Mouse (Mus musculus): ENCODE measurements at regions not wholly inside any gene's neighbourhood (a gene's known extent, or its start where the extent isn't known, plus 50 kb on each side); places are given as distances from the start of the nearest gene placed in this dataset.

DNA sequence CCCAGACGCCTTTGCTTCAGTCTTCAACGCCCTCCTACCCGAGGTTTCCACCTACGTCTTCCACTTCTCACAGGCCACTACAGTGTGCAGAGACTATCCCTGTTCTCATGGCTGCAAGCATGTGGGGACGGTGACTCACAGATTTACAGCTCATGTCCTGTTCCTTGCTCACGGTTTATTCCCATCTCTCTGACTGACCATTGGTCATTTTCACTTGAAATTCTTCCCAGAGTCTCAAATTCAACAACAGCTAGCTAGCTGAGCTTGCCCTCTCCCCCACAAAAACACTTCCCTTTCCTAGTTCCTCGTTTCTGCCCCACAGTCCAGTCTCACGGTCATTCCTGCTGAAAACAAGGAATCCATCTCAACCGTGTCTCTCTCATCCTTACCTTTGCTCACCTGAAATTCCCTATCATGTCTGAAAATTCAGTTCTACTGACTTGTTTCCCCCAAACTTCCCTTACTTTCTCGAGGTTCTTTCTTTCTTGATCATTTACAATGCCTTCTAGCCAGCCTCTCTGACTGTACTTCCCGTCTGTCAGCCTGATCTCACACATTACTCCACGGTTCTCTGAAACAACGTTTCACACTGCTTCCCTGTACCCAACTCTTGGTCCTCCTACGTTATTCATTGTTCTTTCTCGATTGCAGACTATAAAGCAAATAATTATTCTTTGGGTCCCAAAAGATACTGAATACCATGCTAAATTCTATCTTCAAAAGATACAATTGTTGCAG is 163.5 kb upstream of the Prdm1 start:
- H3K4me3 ChIP-seq (ENCODE audit: low read depth, low read length): no peak overlapping the region
- ATAC-seq (ENCODE audit: low read depth): no peak
- no peak overlapping the region for H3K4me2 ChIP-seq (ENCODE audit: low read depth, low read length)
- no peak overlapping the region for H3K27ac ChIP-seq (replicated peaks; ENCODE audit: low read depth, low read length)
- no peaks in the 10 kb centered on the region for H3K4me1 ChIP-seq (ENCODE audit: control insufficient read depth, insufficient read depth, low read length)
- no peaks in the 10 kb centered on the region for H3K27me3 ChIP-seq (replicated peaks; ENCODE audit: control insufficient read depth, insufficient read depth, low read length)
- DNase-seq (ENCODE audit: low spot score): no peak
- 80% methylated on average over 15 of the region's 15 CpGs for WGBS
- H3K36me3 ChIP-seq (ENCODE audit: control insufficient read depth, insufficient read depth, low read length): no peaks in the 10 kb centered on the region
- no peak overlapping the region for H3K9ac ChIP-seq (ENCODE audit: low read depth, low read length)
- H3K9me3 ChIP-seq (ENCODE audit: control insufficient read depth, low read length): no peaks in the 10 kb centered on the region

DNA sequence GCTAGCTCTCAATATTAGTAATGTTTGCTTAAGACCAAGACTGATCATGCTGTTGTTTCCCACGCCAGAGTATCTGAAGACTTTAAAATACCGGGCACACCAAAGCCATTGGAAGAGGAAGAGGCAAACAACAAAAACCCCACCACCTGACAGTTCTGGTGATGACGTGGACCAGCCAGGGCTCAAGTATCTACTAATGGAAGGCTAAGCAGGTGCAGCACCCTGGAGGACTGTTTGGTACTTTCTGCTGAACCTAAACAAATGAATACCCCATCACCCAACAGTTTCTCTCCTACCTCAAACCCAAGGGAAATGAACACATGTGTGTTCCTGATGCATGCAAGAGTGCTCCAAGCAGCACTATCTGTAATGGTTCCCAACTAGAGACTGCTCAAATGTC is 160.3 kb upstream of the Prdm1 start:
- Histone ChIP-seq H3K4me2 (ENCODE audit: low read depth, low read length) (no peak overlapping the region), H3K4me3 (ENCODE audit: low read depth, low read length) (no peak overlapping the region), H3K4me1 (ENCODE audit: control insufficient read depth, insufficient read depth, low read length) (no peaks in the 10 kb centered on the region), H3K27me3 (replicated peaks; ENCODE audit: control insufficient read depth, insufficient read depth, low read length) (no peaks in the 10 kb centered on the region), H3K9me3 (ENCODE audit: control insufficient read depth, low read length) (no peaks in the 10 kb centered on the region), H3K9ac (ENCODE audit: low read depth, low read length) (no peak overlapping the region), H3K27ac (replicated peaks; ENCODE audit: low read depth, low read length) (no peak overlapping the region), H3K36me3 (ENCODE audit: control insufficient read depth, insufficient read depth, low read length) (no peaks in the 10 kb centered on the region)
- DNase-seq (ENCODE audit: low spot score) (no peak), ATAC-seq (ENCODE audit: low read depth) (no peak)
- WGBS: 89% methylated on average over 3 of the region's 3 CpGs

- Histone ChIP-seq H3K9ac (ENCODE audit: low read depth, low read length) (no peak overlapping the region), H3K36me3 (ENCODE audit: control insufficient read depth, insufficient read depth, low read length) (no peaks in the 10 kb centered on the region), H3K4me3 (ENCODE audit: low read depth, low read length) (no peak overlapping the region), H3K4me2 (ENCODE audit: low read depth, low read length) (no peak overlapping the region), H3K27me3 (replicated peaks; ENCODE audit: control insufficient read depth, insufficient read depth, low read length) (no peaks in the 10 kb centered on the region), H3K27ac (replicated peaks; ENCODE audit: low read depth, low read length) (no peak overlapping the region), H3K4me1 (ENCODE audit: control insufficient read depth, insufficient read depth, low read length) (no peaks in the 10 kb centered on the region), H3K9me3 (ENCODE audit: control insufficient read depth, low read length) (no peaks in the 10 kb centered on the region)
- 76% methylated on average over 4 of the region's 4 CpGs for WGBS
- DNase-seq (ENCODE audit: low spot score): no peak
- no peak for ATAC-seq (ENCODE audit: low read depth)
These were observed 157.8 kb upstream of the Prdm1 start for GRCm38 (mm10) chr10:44686055-44686454.

GRCm38 (mm10) chr10:44685215-44685614 is 156.9 kb upstream of the Prdm1 start:
- WGBS: 46% methylated on average over 3 of the region's 3 CpGs
- no peak overlapping the region for H3K27ac ChIP-seq (replicated peaks; ENCODE audit: low read depth, low read length)
- H3K4me3 ChIP-seq (ENCODE audit: low read depth, low read length): no peak overlapping the region
- no peaks in the 10 kb centered on the region for H3K4me1 ChIP-seq (ENCODE audit: control insufficient read depth, insufficient read depth, low read length)
- H3K9ac ChIP-seq (ENCODE audit: low read depth, low read length): no peak overlapping the region
- H3K36me3 ChIP-seq (ENCODE audit: control insufficient read depth, insufficient read depth, low read length): no peaks in the 10 kb centered on the region
- DNase-seq (ENCODE audit: low spot score): no peak
- H3K27me3 ChIP-seq (replicated peaks; ENCODE audit: control insufficient read depth, insufficient read depth, low read length): no peaks in the 10 kb centered on the region
- no peak overlapping the region for H3K4me2 ChIP-seq (ENCODE audit: low read depth, low read length)
- no peaks in the 10 kb centered on the region for H3K9me3 ChIP-seq (ENCODE audit: control insufficient read depth, low read length)
- ATAC-seq (ENCODE audit: low read depth): no peak

- Histone ChIP-seq H3K4me1 (ENCODE audit: control insufficient read depth, insufficient read depth, low read length) (no peaks in the 10 kb centered on the region), H3K4me3 (ENCODE audit: low read depth, low read length) (no peak overlapping the region), H3K9ac (ENCODE audit: low read depth, low read length) (no peak overlapping the region), H3K4me2 (ENCODE audit: low read depth, low read length) (no peak overlapping the region), H3K9me3 (ENCODE audit: control insufficient read depth, low read length) (no peaks in the 10 kb centered on the region), H3K27ac (replicated peaks; ENCODE audit: low read depth, low read length) (no peak overlapping the region), H3K27me3 (replicated peaks; ENCODE audit: control insufficient read depth, insufficient read depth, low read length) (no peaks in the 10 kb centered on the region), H3K36me3 (ENCODE audit: control insufficient read depth, insufficient read depth, low read length) (no peaks in the 10 kb centered on the region)
- ATAC-seq (ENCODE audit: low read depth) (no peak), DNase-seq (ENCODE audit: low spot score) (no peak)
- WGBS: 84% methylated on average over 3 of the region's 3 CpGs
These were observed 148.2 kb upstream of the Prdm1 start for GRCm38 (mm10) chr10:44676506-44676905.

GRCm38 (mm10) chr10:44665509-44666144 is 137.3 kb upstream of the Prdm1 start:
- H3K9me3 ChIP-seq (ENCODE audit: control insufficient read depth, low read length): no peaks in the 10 kb centered on the region
- WGBS: 79% methylated on average over 4 of the region's 4 CpGs

DNA sequence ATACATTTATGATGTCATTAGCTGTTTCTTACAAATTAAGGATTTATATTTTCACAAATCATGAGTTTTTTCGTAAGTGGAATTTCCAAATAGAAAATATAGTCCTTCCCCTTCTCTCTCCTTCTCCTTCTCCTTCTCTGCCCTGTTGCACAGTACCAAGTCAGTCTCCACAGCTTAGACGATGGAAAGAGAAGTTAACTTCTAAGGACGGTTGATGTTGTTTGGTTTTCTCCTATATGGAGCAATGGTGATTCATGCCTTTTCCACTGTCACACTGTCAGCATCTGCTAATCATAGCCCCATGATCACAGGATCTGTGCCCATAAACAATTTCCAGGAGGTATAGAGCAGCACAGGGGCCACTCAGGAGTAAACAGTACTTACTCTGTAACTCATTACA is 131.2 kb upstream of the Prdm1 start:
- no peak overlapping the region for H3K4me2 ChIP-seq (ENCODE audit: low read depth, low read length)
- no peaks in the 10 kb centered on the region for H3K36me3 ChIP-seq (ENCODE audit: control insufficient read depth, insufficient read depth, low read length)
- ATAC-seq (ENCODE audit: low read depth) (no peak), DNase-seq (ENCODE audit: low spot score) (no peak)
- WGBS: 82% methylated on average over 3 of the region's 3 CpGs
- H3K9ac ChIP-seq (ENCODE audit: low read depth, low read length): no peak overlapping the region
- no peaks in the 10 kb centered on the region for H3K4me1 ChIP-seq (ENCODE audit: control insufficient read depth, insufficient read depth, low read length)
- no peaks in the 10 kb centered on the region for H3K27me3 ChIP-seq (replicated peaks; ENCODE audit: control insufficient read depth, insufficient read depth, low read length)
- no peak overlapping the region for H3K4me3 ChIP-seq (ENCODE audit: low read depth, low read length)
- no peaks in the 10 kb centered on the region for H3K9me3 ChIP-seq (ENCODE audit: control insufficient read depth, low read length)
- no peak overlapping the region for H3K27ac ChIP-seq (replicated peaks; ENCODE audit: low read depth, low read length)

More at GRCm38 (mm10) chr10:44665509-44666144, 137.3 kb upstream of the Prdm1 start:
- H3K27ac ChIP-seq (replicated peaks; ENCODE audit: low read depth, low read length): no peak overlapping the region
- H3K9ac ChIP-seq (ENCODE audit: low read depth, low read length): no peak overlapping the region
- H3K4me3 ChIP-seq (ENCODE audit: low read depth, low read length): no peak overlapping the region
- no peak overlapping the region for H3K4me2 ChIP-seq (ENCODE audit: low read depth, low read length)
- no peaks in the 10 kb centered on the region for H3K27me3 ChIP-seq (replicated peaks; ENCODE audit: control insufficient read depth, insufficient read depth, low read length)
- ATAC-seq (ENCODE audit: low read depth) (no peak), DNase-seq (ENCODE audit: low spot score) (no peak)
- no peaks in the 10 kb centered on the region for H3K4me1 ChIP-seq (ENCODE audit: control insufficient read depth, insufficient read depth, low read length)
- no peaks in the 10 kb centered on the region for H3K36me3 ChIP-seq (ENCODE audit: control insufficient read depth, insufficient read depth, low read length)

DNA sequence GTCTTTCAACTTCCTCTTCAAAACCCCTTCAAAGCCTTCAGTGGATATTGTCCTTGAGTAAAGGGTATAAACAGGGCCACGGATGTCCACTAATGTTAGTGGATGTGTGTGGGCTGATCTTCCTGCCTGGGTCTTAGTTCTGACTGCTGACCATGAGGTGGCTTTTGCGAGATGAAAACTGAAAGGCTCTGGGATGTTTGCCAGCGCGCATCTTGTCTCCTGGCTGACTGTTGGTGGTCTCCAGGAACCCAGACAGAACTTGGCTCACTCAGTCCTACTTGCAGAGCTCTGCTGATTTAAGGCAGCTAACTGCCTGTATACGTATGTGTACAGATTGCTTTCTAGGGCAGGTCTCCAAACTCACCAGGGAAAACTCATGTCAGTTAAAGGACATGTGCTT is 125.5 kb upstream of the Prdm1 start:
- H3K27me3 ChIP-seq (replicated peaks; ENCODE audit: control insufficient read depth, insufficient read depth, low read length): no peaks in the 10 kb centered on the region
- peak; percentile 62 for DNase-seq (ENCODE audit: low spot score)
- 63% methylated on average over 5 of the region's 5 CpGs for WGBS

DNA sequence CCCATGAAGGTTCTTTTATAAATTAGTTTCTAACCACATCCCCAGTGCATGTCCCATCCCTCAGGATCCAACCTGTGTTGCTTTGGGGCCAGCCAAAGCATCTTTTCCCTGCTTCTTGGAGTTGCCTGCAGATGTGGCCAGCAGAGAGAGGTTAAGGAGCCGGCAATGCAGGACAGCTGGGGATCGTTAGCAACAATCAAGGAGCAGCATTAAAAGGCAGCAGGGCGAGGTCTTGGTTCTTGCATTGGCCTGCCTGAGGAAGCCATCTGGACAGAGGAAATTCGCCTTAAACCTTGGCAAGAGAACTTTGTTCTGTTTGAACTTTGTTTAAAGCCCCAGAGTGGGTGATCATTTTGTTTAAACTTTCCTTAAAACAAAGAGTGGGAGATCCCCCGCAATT is 118.7 kb upstream of the Prdm1 start:
- DNase-seq (ENCODE audit: low spot score): peak; percentile 63
- no peak overlapping the region for H3K4me2 ChIP-seq (ENCODE audit: low read depth, low read length)
- no peaks in the 10 kb centered on the region for H3K27me3 ChIP-seq (replicated peaks; ENCODE audit: control insufficient read depth, insufficient read depth, low read length)
- WGBS: 26% methylated on average over 5 of the region's 5 CpGs
- H3K27ac ChIP-seq (replicated peaks; ENCODE audit: low read depth, low read length): no peak overlapping the region
- no peaks in the 10 kb centered on the region for H3K36me3 ChIP-seq (ENCODE audit: control insufficient read depth, insufficient read depth, low read length)
- H3K4me1 ChIP-seq (ENCODE audit: control insufficient read depth, insufficient read depth, low read length): no peaks in the 10 kb centered on the region
- ATAC-seq (ENCODE audit: low read depth): no peak
- H3K4me3 ChIP-seq (ENCODE audit: low read depth, low read length): no peak overlapping the region
- H3K9ac ChIP-seq (ENCODE audit: low read depth, low read length): no peak overlapping the region
- no peaks in the 10 kb centered on the region for H3K9me3 ChIP-seq (ENCODE audit: control insufficient read depth, low read length)

More for the DNA sequence above, 125.5 kb upstream of the Prdm1 start:
- Histone ChIP-seq H3K4me3 (ENCODE audit: low read depth, low read length) (no peak overlapping the region), H3K36me3 (ENCODE audit: control insufficient read depth, insufficient read depth, low read length) (no peaks in the 10 kb centered on the region), H3K9ac (ENCODE audit: low read depth, low read length) (no peak overlapping the region), H3K4me1 (ENCODE audit: control insufficient read depth, insufficient read depth, low read length) (no peaks in the 10 kb centered on the region), H3K9me3 (ENCODE audit: control insufficient read depth, low read length) (no peaks in the 10 kb centered on the region), H3K27ac (replicated peaks; ENCODE audit: low read depth, low read length) (no peak overlapping the region), H3K4me2 (ENCODE audit: low read depth, low read length) (no peak overlapping the region)
- ATAC-seq (ENCODE audit: low read depth): no peak
